Mouse (Mus musculus) kidney, postnatal 10 days (tissue): ENCODE results near the gene Ceacam9.
A peak's percentile ranks its signal among the peaks of the same experiment; 100 is the strongest.
"Not testable (repeated sequence)": the region's sequence is repeated elsewhere in the genome, so short reads cannot be mapped to it uniquely, and the experiment has no call there.

Experiments
- DNase-seq: peaks from one replicate; pipeline ENCODE4 v3.0.0; 2021; ENCODE audit warnings: mixed read lengths

Gene Ceacam9

DNA sequence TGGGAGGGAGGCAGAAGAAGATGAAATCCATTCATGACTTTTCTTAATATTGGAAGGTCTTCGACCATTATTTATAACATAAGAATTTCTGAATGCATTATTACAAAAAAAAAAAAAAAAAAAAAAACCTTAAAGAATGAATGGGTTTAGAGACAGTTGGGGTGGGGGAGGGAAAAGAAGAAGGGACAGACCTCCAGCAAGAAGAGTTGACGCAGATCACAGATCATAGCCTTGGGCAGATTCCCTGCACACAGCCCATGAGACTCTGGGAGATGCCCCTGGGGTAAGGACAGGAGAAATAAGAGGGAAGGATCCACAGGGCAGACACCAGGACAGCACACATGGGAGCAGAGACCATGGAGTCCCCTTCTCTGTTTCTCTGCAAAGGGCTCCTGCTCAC lies at the start of gene Ceacam9:
Gene Ceacam9 (plus strand): TSS at position 301 of the 400 bp plus-strand sequence.
- no peak for DNase-seq

DNA sequence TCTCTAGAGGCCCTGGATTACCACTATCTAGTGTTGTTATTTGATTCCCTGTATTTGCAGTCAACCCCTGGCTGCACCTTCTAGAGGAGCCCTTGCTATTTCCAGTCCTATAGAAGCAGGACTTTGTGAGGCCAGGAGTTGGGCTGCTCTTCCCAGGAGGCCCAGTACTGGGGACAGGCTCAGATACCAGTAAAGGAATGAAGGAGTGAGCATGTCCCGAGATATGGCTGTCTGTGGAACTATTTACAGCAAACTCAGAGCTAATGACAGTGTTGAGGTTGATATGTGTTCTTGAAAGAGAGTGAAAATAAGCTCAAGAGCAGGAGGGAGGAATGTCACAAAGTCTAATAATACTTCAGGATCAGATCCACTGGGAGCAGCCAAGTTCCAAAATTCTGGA lies 47.9 kb upstream of the Ceacam9 start:
- no peak for DNase-seq

DNA sequence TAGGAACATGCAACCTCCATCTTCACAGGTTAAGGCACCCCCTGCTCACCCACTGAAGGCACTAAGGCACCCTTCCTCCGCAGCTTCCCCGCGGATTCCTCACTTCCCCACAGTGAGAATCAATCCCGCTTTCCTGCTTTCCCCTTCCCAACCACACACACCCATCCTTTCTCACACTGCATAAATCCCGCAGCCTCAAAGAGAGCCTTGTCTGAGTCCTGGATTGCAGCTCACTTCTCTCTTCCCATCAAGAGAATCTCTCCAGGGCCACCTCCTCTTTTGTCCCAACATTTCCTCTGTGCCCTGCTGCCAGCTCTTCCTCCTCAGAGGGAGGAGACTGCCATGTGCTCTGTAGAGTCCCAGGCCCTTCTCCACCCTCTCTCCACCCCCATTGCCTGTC lies 47.0 kb upstream of the Ceacam9 start:
- DNase-seq: not testable (repeated sequence)

DNA sequence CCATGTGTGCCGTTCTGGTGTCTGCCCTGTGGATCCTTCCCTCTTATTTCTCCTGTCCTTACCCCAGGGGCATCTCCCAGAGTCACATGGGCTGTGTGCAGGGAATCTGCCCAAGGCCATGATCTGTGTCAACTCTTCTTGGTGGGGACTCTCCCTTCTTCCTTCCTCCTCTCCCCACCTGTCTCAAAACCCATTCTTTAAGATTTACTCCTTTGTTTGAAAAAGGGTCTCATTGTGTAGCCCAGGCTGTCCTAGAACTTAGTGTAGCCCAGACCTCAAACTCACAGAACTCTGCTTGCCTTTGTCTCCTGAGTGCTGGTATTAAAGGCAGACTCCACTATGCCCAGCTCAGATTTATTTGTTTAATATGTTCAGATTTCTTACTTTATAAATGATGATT lies 46.1 kb upstream of the Ceacam9 start, which contains the start of gene Ceacam15:
Gene Ceacam15 (minus strand): TSS at position 101 of the 400 bp plus-strand sequence.
- DNase-seq: no peak

DNA sequence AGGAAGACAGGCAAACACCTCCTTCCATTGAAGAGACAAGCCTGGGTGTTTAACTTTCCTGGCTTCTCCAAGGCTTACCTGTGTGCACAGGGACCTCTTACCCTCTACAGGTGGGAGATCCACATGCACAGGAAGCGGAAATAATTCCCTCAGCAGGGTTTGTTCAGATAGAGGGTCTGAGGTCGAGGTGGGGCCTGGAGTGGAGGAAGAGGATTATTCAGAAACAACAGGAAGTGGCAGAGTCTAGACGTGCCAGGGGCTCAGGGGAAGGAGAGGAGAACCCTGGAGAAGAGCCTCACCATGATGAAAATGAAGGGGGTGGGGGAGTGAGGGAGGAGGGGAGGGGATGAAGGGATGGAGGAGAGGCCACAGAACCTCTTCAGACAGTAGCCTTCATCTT lies 41.5 kb upstream of the Ceacam9 start:
- DNase-seq: not testable (repeated sequence)

DNA sequence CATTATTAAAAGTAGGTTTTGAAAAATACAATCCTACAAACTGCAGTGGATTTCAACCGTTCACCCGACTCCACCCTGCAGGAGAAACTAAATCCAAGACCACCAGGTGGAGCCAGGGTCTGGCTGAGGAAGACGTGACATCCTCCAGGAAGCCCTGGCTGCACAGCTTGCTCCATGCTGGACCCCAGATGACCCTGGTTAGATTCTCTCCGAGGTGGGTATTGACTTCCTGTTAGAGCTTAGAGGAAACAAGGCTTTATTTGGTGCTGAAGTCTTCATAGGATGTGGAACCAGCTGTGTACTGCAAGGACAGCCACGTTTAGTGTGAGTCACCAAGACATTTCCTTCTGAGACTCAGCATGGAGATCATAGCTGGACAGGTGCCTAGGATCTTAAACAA lies 32.5 kb upstream of the Ceacam9 start:
- peak; percentile 55 for DNase-seq

DNA sequence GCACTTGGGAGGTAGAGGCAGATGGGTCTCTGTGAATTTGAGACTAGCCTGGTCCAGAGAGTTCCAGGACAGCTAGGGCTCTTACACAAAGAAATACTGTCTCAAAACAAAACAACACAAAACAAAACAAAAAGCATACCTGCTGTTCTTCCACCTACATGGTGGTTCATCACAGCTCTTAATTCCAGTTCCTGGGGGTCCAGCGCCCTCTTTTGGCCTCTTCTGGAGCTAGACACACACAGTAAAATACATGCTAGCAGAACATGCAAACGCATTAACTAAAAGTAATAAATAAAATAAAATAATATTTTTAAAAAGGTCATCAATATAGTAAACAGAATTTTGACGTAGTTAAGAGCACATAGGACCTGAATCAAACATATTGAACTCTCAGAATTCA lies 26.7 kb upstream of the Ceacam9 start:
- peak; percentile 68 for DNase-seq

DNA sequence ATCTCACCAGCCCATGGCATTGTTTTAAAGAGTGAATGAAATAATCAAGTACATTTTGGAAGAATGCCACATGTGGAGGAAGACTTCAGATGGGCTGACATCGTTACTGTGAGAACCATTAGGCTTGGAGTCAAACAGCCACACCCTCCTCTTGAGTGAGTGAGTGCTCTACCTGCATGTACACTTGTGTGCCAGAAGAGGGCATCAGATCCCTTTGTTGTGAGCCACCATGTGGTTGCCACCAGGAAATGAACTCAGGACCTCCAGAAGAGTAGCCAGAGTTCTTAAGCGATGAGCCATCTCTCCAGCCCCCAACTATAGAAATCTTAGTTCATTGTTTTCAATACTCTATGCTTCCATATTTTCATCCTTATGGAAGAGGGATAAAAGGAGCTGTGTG lies 22.7 kb upstream of the Ceacam9 start:
- DNase-seq: no peak

DNA sequence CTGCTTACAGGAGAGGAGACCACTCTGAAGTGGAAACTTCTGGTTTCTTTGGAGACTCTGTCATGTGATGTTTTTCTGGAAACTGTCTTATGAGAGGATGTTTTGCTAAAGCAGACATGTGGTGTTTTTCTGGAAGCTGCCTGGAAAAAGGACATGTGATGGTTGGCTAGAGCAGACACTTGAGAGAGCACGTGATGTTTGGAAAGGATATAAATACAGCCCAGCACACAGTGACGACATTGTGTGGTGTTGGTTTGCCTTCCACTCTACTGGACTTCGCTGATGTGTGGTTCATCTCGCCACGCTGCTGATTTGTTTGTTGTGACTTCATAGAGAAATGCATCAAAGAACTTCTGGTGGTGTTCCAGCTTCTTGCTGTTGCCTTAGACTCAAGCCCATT lies 21.1 kb upstream of the Ceacam9 start:
- no peak for DNase-seq

DNA sequence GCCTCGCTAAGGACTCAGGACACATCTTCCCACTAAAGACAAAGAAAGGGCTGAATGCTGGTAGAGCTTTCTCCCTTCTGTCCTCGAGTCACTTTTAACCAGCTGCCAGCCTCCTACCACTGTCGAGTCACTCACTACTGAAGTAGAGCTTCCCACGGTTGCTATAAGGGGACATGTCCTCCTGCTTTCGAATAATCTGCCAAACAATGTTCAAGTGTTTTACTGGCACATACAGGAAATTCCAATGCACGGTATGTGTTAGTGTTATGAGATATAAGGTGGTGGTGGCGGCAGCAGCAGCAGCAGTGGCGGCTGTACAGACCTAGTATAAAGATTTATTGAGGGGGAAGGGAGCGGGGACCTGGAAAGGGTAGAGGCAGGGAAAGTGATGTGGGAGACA lies 15.3 kb upstream of the Ceacam9 start:
- no peak for DNase-seq

DNA sequence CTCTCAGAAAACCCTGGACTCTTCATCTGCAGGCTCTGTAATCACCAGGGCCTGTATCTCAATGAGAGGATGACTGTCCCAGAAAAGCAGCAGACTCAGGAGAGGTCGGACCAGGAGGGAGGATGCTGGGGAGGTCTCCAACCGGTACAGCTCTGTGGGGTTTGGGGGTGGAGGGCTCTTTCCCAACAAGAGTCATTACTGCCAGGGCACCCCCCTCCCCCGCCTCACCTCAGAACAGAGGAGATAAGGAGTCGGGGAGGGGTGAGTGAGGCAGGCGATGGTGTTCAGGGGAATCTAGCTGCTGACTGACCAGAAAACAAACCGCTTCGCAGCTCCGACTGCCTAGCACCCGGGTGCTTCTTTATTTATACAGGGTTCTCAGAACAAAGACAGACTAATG lies 13.5 kb upstream of the Ceacam9 start:
- no peak for DNase-seq

DNA sequence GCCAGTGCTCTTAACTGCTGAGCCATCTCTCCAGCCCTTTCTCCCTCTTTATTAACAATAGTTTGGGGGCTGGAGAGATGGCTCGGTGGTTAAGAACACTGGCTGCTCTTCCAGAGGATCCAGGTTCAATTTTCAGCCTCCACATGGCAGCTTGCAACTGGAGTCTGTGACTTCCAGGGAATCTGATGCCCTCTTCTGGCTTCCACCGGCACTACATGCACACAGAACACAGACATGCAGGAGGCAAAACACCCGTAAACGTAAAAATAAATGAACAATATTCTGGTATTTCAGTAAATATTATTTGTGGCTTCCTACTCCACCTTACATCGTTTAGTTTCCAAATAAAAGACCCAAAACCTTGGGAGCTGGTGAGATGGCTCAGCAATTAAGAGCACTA lies 11.1 kb upstream of the Ceacam9 start:
- DNase-seq: no peak

DNA sequence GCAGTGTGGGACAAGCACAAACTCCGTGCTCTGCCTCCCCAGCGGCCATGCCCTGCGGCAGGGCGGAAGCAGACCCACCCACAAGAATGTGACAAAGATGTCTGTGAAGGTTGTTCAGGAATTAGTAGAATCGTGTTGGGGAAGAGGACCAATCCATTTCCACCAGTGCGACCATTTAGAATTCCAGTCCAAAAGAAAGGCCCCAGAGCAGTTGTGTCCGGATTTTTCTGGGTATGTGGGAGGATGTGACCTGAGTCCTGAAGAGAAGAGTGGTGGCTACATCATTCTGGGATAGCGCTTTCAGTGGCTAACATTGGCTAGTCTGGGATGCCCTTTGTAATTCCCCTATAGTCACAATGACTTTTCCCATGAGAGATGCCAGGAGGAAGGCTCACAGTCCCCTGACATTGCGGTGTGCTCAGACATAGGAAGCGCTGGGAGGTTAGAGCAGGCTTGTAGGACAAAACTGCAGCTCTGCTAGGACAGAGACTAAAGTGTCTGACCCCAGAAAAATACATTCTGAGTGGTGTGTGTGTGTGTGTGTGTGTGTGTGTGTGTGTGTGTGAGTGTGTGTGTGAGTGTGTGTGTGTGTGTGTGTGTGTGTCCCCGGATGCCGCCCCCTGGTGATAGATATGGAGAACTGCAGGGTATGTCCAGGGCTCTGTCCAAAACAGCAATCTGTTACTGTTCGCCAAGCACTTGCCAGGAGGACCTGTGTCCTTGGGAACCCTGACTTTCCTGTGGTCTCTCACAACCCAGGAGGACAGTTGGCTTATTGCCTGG lies 8.9 kb upstream of the Ceacam9 start:
- no peak for DNase-seq

DNA sequence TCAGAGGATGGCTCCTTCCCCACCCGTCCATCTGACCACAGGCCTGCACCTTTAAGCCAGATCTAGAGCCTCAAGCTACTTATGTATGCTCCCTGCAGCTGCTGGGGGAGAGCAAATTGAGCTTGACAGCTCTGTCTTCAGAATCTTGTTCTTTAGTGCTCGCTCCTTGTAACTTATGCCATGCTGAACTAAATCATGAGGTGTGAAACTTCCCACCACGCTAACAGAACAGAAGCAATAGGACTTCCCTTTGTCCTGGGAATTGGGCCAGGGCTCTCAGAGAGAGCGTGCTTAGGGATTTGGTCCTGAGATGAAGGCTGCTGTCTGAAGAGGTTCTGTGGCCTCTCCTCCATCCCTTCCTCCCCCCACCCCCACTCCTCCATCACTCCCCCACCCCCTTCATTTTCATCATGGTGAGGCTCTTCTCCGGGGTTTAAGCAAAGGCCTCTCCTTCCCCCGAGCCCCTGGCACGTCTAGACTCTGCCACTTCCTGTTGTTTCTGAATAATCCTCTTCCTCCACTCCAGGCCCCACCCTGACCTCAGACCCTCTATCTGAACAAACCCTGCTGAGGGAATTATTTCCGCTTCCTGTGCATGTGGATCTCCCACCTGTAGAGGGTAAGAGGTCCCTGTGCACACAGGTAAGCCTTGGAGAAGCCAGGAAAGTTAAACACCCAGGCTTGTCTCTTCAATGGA lies 5.1 kb upstream of the Ceacam9 start:
- not testable (repeated sequence) for DNase-seq

DNA sequence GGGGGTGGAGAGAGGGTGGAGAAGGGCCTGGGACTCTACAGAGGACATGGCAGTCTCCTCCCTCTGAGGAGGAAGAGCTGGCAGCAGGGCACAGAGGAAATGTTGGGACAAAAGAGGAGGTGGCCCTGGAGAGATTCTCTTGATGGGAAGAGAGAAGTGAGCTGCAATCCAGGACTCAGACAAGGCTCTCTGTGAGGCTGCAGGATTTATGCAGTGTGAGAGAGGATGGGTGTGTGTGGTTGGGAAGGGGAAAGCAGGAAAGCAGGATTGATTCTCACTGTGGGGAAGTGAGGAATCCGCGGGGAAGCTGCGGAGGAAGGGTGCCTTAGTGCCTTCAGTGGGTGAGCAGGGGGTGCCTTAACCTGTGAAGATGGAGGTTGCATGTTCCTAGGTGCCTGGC lies 761 bp downstream of the Ceacam9 start:
- DNase-seq: not testable (repeated sequence)

DNA sequence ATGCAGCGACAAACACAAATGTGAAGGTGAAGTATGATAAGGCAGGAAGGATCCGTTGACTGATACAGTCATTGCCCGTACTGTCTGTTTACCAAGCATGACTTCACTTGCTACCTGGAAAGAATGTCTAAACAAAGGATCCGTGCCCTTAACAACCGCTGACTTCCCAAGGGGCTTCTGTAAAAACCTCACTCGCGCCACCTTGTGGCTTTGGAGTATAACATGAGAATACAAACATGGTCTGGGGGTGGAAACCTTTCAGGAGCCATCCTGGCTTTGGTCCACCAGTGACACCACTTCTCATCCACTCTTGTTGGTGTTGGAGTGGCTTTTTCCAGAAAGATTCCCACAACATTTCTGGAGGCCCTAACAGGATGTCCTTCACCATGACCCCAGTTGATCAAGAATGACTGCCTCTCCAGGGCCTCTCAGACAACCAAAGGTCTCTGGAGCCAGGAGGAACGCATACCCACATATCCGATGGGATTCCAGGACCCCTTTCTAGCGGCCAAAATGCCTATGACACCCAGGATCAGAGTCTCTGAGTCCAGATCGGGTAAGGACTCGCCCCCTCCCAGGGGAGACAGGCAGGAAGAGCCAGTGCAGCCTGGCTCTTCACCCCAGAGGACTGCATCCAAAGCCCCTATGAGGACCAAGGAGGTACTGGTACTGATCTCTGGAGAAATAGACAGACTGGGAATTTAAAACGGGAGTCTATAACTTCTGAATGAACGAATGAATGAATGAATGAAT lies 7.0 kb downstream of the Ceacam9 start:
- DNase-seq: peak; percentile 86

DNA sequence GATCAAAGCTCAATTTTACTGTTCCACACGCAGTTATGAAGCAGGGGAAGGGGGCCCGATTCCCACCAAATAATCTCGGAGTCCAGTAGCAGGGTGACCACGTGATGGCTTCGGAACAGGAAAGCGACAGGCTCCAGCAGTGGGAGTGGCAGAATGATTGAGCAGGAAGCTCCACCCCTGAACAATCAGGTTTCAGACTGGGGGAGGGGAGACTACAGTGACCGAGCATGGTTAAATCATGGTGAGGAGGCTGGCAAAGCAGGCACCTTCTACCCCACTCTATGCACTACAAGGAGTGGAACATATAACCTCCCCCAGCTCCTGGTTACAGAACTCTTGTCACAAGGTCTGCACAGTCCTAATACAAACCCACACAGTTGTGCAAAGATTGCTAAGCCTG lies 7.8 kb downstream of the Ceacam9 start:
- DNase-seq: peak; percentile 55

DNA sequence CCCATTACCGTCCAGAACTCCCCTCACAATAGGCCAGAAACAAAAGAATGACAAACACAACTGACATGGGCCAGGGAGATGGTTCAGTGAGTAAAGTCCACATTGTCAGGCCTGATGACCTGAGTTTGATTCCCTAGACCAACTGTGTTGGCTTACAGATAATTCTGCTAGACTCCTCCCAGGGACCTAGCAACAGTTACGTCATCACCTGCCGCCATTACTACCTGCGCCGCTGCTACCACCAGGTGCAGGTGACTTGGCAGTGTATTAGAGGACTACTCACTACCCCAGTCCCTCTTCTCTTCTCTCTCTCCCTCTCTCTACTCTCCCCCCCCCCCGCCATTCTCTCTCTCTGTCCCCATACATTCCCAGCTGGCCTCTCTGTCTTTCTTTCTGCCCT lies 9.1 kb downstream of the Ceacam9 start:
- DNase-seq: no peak

DNA sequence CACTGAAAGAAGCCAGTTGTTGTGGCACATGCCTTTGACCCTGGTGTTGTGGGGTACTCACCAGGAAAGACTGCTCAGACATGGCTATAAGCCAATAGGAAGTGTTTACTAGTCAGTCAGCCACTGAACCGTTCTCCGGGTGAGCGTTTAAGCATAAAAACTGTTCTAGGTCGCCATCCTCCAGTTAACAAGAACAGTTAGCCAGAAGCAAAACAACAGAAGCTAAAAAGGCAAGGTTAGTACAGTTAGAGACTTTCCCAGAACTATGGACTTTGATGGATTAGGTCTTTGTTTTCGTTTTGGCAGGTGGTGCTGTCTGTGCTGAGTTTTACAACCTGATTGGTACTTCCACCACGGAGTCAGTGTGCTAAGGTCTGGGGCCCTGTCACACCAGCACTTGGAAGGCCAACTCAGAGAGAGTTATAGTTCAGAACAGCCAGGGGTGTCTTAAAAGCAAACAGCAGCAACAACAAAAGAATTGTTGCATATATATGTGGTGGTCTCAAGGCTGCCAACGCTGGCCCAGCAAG lies 10.2 kb downstream of the Ceacam9 start:
- no peak for DNase-seq

DNA sequence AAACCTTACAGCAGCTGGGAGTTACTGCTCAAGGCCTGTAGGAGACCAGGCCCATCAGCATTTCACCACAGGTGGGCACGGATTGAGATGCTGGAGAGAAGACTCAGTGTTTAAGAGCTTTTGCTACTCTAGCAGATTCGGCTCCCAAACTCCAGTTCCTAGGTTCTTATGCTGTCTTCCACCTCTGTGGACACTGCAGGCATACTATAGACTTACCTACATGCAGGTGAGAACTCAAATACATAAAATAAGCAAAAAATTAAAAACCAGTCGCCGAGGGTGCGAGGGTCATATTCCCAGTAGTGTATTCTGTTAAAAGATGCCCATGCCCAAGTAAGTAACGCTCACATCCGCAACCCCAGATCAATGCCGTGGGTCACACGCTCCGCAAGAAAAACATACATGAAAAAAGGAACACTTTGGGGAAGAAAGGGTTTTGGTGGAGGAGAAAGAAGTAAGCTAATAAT lies 15.9 kb downstream of the Ceacam9 start:
- no peak for DNase-seq

DNA sequence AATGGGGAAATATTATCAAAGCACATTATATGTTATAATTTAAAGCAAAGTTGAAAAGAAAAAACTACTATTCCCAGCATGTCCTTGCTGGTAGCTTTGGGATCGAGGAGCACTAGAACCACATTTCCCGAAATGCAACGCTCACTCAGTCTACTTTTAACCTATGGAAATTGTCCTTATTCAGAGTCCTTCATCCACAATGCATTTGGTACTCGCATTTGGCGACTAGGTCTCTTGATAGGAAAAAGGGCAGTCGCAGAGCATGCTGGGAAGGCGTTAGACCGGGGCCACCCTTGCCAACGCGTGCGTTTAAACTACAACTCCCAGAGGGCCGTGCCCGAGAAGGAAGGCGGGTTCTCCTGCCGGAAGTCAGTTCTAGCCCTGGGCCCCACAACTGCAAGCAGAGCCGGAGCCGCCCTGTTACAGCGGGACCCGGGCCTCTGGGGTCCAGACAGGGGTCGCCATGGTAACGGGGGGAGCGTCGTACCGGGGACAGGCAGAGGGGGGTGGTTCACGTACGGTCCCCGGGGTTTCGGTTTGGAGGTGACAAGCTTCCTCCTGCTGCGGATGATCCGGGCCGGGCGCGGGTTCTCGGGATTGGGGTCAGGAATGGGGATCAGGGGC lies 16.5 kb downstream of the Ceacam9 start, which contains the start of gene Ap2s1:
Gene Ap2s1 (plus strand): TSS at position 338 of the 624 bp plus-strand sequence.
- peak; percentile 98 for DNase-seq

DNA sequence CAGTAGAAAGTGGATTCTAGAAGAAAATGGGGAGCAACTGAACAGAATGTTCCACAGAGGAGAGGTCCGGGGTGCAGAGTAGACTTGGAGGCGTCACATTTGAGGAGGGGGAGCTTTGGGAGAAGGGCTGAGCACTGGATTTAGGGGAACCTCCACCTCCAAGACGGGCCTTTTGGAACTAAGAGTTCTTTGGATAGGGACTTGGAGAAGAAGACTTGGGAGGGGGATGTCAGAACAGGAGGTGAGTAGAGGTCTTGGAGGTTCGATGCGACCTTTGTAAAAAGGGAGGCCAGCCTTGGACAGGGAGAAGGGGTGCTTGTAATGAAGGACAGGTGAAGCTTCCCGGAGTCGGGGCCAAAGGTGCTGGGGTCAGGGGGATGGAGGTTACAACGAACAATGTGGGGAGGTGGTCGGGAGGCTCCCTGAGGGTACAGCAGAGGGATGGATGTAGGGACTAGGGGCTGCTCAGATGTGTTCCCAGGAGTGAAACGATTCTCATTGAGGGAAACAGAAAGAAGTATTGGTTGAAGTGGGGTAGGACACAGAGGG lies 17.4 kb downstream of the Ceacam9 start:
- DNase-seq: peak; percentile 29
